Mouse (Mus musculus): ENCODE measurements around the gene Top3b. TPM values are rescaled to one million over a fixed set of nuclear protein-coding genes. Genes with fewer than 3 reads are reported as not detected.
A peak's percentile ranks its signal among the peaks of the same experiment; 100 is the strongest.
"Not testable (repeated sequence)": the region's sequence is repeated elsewhere in the genome, so short reads cannot be mapped to it uniquely, and the experiment has no call there.

Top3b gene
- polyA plus RNA-seq (2016; fragmentation: Nextera tagmentation; extraction: Ambion mirVana), result 63.1 and 81.1 TPM in 2 replicates

GRCm38 (mm10) chr16:16870617-16871331 is at the start of gene Top3b, which contains the start of gene Vpreb1:
Top3b (plus strand) TSS chr16:16870736.
Vpreb1 (minus strand) TSS chr16:16870843.
- Histone ChIP-seq H3K9me3 (replicated peaks) (no peaks in the 10 kb centered on the region), H3K4me1 (peaks cover 12% of the 10 kb centered on the region), H3K27me3 (ENCODE audit: low read depth, poor library complexity, severe bottlenecking) (no peaks in the 10 kb centered on the region), H3K4me3 (peak within 1 kb of the TSS; percentile 85), H3K36me3 (peaks cover 9% of the 10 kb centered on the region), H3K27ac (peak within 1 kb of the TSS; percentile 96)
- peak; percentile 97 for DNase-seq (ENCODE audit: low spot score)
- WGBS, result under 1% methylated on average over 49 of the region's 49 CpGs

- Histone ChIP-seq H3K27ac (no peak overlapping the region), H3K27me3 (ENCODE audit: low read depth, poor library complexity, severe bottlenecking) (peaks cover 3% of the 10 kb centered on the region; the same call in 1 of the 2 replicates), H3K4me1 (peaks cover 8% of the 10 kb centered on the region), H3K9me3 (replicated peaks) (no peaks in the 10 kb centered on the region), H3K4me3 (no peak overlapping the region), H3K36me3 (no peaks in the 10 kb centered on the region)
- WGBS, result 53% methylated on average over 5 of the region's 5 CpGs
- no peak for DNase-seq (ENCODE audit: low spot score)
Measured at GRCm38 (mm10) chr16:16825476-16825875, 45.1 kb upstream of the Top3b start.

- Histone ChIP-seq H3K9me3 (replicated peaks) (no peaks in the 10 kb centered on the region), H3K4me3 (no peak overlapping the region), H3K4me1 (peaks cover 8% of the 10 kb centered on the region), H3K27ac (no peak overlapping the region), H3K36me3 (no peaks in the 10 kb centered on the region), H3K27me3 (ENCODE audit: low read depth, poor library complexity, severe bottlenecking) (peaks cover 3% of the 10 kb centered on the region; the same call in 1 of the 2 replicates)
- DNase-seq (ENCODE audit: low spot score), result no peak
- WGBS, result 87% methylated on average over 2 of the region's 2 CpGs
Measured at GRCm38 (mm10) chr16:16826223-16826622, 44.3 kb upstream of the Top3b start.

GRCm38 (mm10) chr16:16828757-16829615 is 41.5 kb upstream of the Top3b start, which contains the start of gene Spag6l:
Spag6l (minus strand) TSS chr16:16829456.
- Histone ChIP-seq H3K36me3 (no peaks in the 10 kb centered on the region), H3K27ac (no peak within 1 kb of the TSS), H3K4me3 (peak within 1 kb of the TSS; percentile 51), H3K27me3 (ENCODE audit: low read depth, poor library complexity, severe bottlenecking) (peaks cover 3% of the 10 kb centered on the region; the same call in 1 of the 2 replicates), H3K4me1 (peaks cover 8% of the 10 kb centered on the region), H3K9me3 (replicated peaks) (no peaks in the 10 kb centered on the region)
- 7% methylated on average over 33 of the region's 33 CpGs for WGBS
- DNase-seq (ENCODE audit: low spot score), result peak; percentile 76

- Histone ChIP-seq H3K9me3 (replicated peaks) (no peaks in the 10 kb centered on the region), H3K4me1 (peaks cover 8% of the 10 kb centered on the region), H3K27me3 (ENCODE audit: low read depth, poor library complexity, severe bottlenecking) (peaks cover 3% of the 10 kb centered on the region; the same call in 1 of the 2 replicates), H3K36me3 (no peaks in the 10 kb centered on the region), H3K4me3 (peak overlapping the region; percentile 51; the same call in 1 of the 2 replicates), H3K27ac (no peak overlapping the region)
- DNase-seq (ENCODE audit: low spot score), result no peak
- 89% methylated on average over 3 of the region's 3 CpGs for WGBS
Measured at GRCm38 (mm10) chr16:16829671-16830070, 40.9 kb upstream of the Top3b start.

- H3K27ac ChIP-seq, result no peak overlapping the region
- H3K27me3 ChIP-seq (ENCODE audit: low read depth, poor library complexity, severe bottlenecking), result no peaks in the 10 kb centered on the region
- H3K9me3 ChIP-seq (replicated peaks), result no peaks in the 10 kb centered on the region
- DNase-seq (ENCODE audit: low spot score), result no peak
- no peaks in the 10 kb centered on the region for H3K36me3 ChIP-seq
- no peak overlapping the region for H3K4me3 ChIP-seq
- no peaks in the 10 kb centered on the region for H3K4me1 ChIP-seq
Measured at GRCm38 (mm10) chr16:16849196-16849595, 21.3 kb upstream of the Top3b start.

- Histone ChIP-seq H3K36me3 (no peaks in the 10 kb centered on the region), H3K4me3 (no peak overlapping the region), H3K27ac (no peak overlapping the region), H3K27me3 (ENCODE audit: low read depth, poor library complexity, severe bottlenecking) (no peaks in the 10 kb centered on the region), H3K4me1 (no peaks in the 10 kb centered on the region), H3K9me3 (replicated peaks) (no peaks in the 10 kb centered on the region)
- DNase-seq (ENCODE audit: low spot score), result no peak
- WGBS, result 84% methylated on average over 3 of the region's 3 CpGs
Measured at GRCm38 (mm10) chr16:16852411-16852810, 18.1 kb upstream of the Top3b start.

GRCm38 (mm10) chr16:16854836-16855235 is 15.7 kb upstream of the Top3b start:
- Histone ChIP-seq H3K4me3 (no peak overlapping the region), H3K27ac (no peak overlapping the region), H3K9me3 (replicated peaks) (no peaks in the 10 kb centered on the region), H3K4me1 (no peaks in the 10 kb centered on the region), H3K27me3 (ENCODE audit: low read depth, poor library complexity, severe bottlenecking) (no peaks in the 10 kb centered on the region), H3K36me3 (no peaks in the 10 kb centered on the region)
- DNase-seq (ENCODE audit: low spot score), result peak; percentile 50
- 40% methylated on average over 6 of the region's 6 CpGs for WGBS

GRCm38 (mm10) chr16:16855541-16855940 is 15.0 kb upstream of the Top3b start:
- no peaks in the 10 kb centered on the region for H3K27me3 ChIP-seq (ENCODE audit: low read depth, poor library complexity, severe bottlenecking)
- no peak overlapping the region for H3K27ac ChIP-seq
- no peaks in the 10 kb centered on the region for H3K9me3 ChIP-seq (replicated peaks)
- H3K36me3 ChIP-seq, result no peaks in the 10 kb centered on the region
- H3K4me3 ChIP-seq, result no peak overlapping the region
- no peaks in the 10 kb centered on the region for H3K4me1 ChIP-seq
- no peak for DNase-seq (ENCODE audit: low spot score)
- 88% methylated on average over 1 of the region's 1 CpGs for WGBS

- WGBS, result 86% methylated on average over 9 of the region's 9 CpGs
- not testable (repeated sequence) for DNase-seq (ENCODE audit: low spot score); H3K27me3 ChIP-seq (ENCODE audit: low read depth, poor library complexity, severe bottlenecking); H3K9me3 ChIP-seq (replicated peaks); H3K36me3 ChIP-seq; H3K27ac ChIP-seq; H3K4me3 ChIP-seq; H3K4me1 ChIP-seq
Measured at GRCm38 (mm10) chr16:16856054-16856453, 14.5 kb upstream of the Top3b start.

- Histone ChIP-seq H3K36me3 (no peaks in the 10 kb centered on the region), H3K4me1 (no peaks in the 10 kb centered on the region), H3K27ac (no peak overlapping the region), H3K4me3 (no peak overlapping the region), H3K27me3 (ENCODE audit: low read depth, poor library complexity, severe bottlenecking) (no peaks in the 10 kb centered on the region), H3K9me3 (replicated peaks) (no peaks in the 10 kb centered on the region)
- no peak for DNase-seq (ENCODE audit: low spot score)
- 74% methylated on average over 13 of the region's 13 CpGs for WGBS
Measured at GRCm38 (mm10) chr16:16856731-16857476, 13.6 kb upstream of the Top3b start.

GRCm38 (mm10) chr16:16862288-16862687 is 8.2 kb upstream of the Top3b start:
- Histone ChIP-seq H3K9me3 (replicated peaks) (no peaks in the 10 kb centered on the region), H3K4me1 (0 out of 2 replicates have a peak, but pooled peaks cover 3% of the 10 kb centered on the region), H3K27ac (no peak overlapping the region), H3K36me3 (no peaks in the 10 kb centered on the region), H3K4me3 (no peak overlapping the region), H3K27me3 (ENCODE audit: low read depth, poor library complexity, severe bottlenecking) (no peaks in the 10 kb centered on the region)
- no peak for DNase-seq (ENCODE audit: low spot score)
- WGBS, result 75% methylated on average over 3 of the region's 3 CpGs

All from limb, embryonic 10.5 days (tissue).